Mouse (Mus musculus) E14TG2a.4 (cell line): Measurements from ENCODE around the gene Aqr.

Experiments
- CTCF ChIP-seq: conservative IDR thresholded peaks from 2 replicates; pipeline ENCODE4 v1.5.1; 2014; ENCODE audit warnings: low read length
- POU5F1 ChIP-seq: IDR thresholded peaks from 2 replicates; pipeline ENCODE4 v1.6.1; 2014; ENCODE audit warnings: low read length, borderline replicate concordance

DNA sequence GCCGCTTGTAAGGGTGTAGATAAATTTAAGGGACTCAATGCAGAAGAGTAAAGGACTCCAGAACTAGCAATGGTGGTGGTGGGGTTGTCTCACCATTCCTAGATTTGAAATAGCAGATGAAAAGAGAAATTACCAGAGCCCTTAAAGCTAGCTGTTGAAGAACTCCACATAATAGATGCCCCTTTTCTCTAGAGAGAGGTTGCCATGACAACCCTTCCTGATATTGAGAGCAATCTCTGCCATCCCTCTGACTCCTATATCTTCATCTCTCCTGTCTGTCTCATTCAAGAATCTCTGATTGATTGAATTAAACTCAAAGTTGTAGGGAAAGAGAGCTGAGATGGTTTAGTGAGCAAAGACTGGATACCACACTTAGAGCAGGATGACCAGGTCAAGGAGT lies 49.7 kb upstream of the Aqr start:
- TF ChIP-seq CTCF, result no peak
- TF ChIP-seq POU5F1, result no peak
